ENCODE assay signal across 14 mouse cellular contexts in the genomic region with DNA sequence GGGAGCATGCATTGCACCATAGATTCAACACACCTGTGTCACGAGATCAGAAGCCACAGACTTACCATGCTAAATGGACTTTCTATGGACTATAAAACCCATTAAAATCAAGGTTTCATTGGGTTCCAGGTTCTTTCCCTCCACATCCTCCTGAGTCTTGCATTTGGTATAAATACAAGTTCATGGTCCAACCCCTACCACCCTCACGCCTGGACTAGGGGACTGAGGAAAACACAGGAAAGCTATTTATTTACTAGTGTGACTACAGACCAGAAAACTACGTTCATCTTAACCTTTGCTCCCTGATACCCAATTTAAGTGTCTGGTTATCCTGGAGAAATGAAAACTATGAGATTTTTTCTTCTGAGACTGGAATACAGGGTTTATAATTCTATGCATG. TPM values are rescaled to one million over a fixed set of nuclear protein-coding genes. Genes with fewer than 3 reads are reported as not detected.
A peak's percentile ranks its signal among the peaks of the same experiment; 100 is the strongest.
DNase-seq lines count a peak whose midpoint lies in the region; TF ChIP-seq lines count a peak whose summit lies in the region.
"Had no signal": no experiment of that assay in that cellular context is flagged by ENCODE, and none has a peak within 500 bp of the region (broad histone marks: within the 10 kb centered on the region; RNA-seq: fewer than 3 reads in every experiment).

A gene (minus strand): TSS at position 144 of the 400 bp plus-strand sequence.

- peak; percentile 88 for DNase-seq in kidney, adult 2 months
- DNase-seq in kidney, adult 18-20 months, result no peak
- no peak for DNase-seq in heart, postnatal 10 days
- DNase-seq in kidney, postnatal 14 days, result peak; percentile 54
- no peak for DNase-seq in forebrain, embryonic 10.5 days (ENCODE audit: extremely low spot score, low spot score)
- DNase-seq in left cerebral cortex, adult 11 months (ENCODE audit: low spot score), result no peak
- no peak for DNase-seq in adrenal gland, postnatal 36 days
- DNase-seq: adrenal gland, postnatal 14 days; cerebellum, adult 9-10 months; lung, postnatal 4 days; spleen, adult 18-20 months had no signal

- intact Hi-C loops in heart, postnatal 10 days (cut with DNase I), result no loop called here

- 52% methylated on average over 3 of the region's 3 CpGs for WGBS in kidney, adult 2 months
- WGBS in olfactory bulb, adult 2 months, result 92% methylated on average over 3 of the region's 3 CpGs
- WGBS in forebrain, embryonic 10.5 days, result 88% methylated on average over 3 of the region's 3 CpGs

- no peak for TF ChIP-seq CTCF in kidney, adult 2 months (conservative IDR thresholded peaks at IDR 0.05; ENCODE audit: insufficient read depth, insufficient read length, low read depth, low read length)
- TF ChIP-seq CTCF in olfactory bulb, adult 2 months (IDR thresholded peaks at IDR 0.05; ENCODE audit: insufficient read depth, low read depth, low read length), result no peak

- H3K36me3 ChIP-seq in kidney, adult 2 months (ENCODE audit: control insufficient read depth, insufficient read depth, low read length), result no peaks in the 10 kb centered on the region; the same call in 1 of the 2 replicates
- H3K36me3 ChIP-seq in forebrain, embryonic 10.5 days (replicated peaks), result no peaks in the 10 kb centered on the region
- H3K36me3 ChIP-seq: embryonic facial prominence, embryonic 12.5 days; limb, embryonic 13.5 days had no signal

- H3K4me3 ChIP-seq in kidney, adult 2 months (ENCODE audit: insufficient read depth, low read depth, low read length), result peak within 1 kb of the TSS; percentile 74
- H3K4me3 ChIP-seq in olfactory bulb, adult 2 months (ENCODE audit: insufficient read depth, low read depth, low read length), result no peak within 1 kb of the TSS
- no peak within 1 kb of the TSS for H3K4me3 ChIP-seq in forebrain, embryonic 10.5 days
- H3K4me3 ChIP-seq: embryonic facial prominence, embryonic 12.5 days; limb, embryonic 13.5 days had no signal

- no peaks in the 10 kb centered on the region for H3K27me3 ChIP-seq in kidney, adult 2 months (replicated peaks; ENCODE audit: control insufficient read depth, insufficient read depth, low read length)
- H3K27me3 ChIP-seq in forebrain, embryonic 10.5 days (ENCODE audit: poor library complexity, severe bottlenecking), result no peaks in the 10 kb centered on the region
- H3K27me3 ChIP-seq: embryonic facial prominence, embryonic 12.5 days; limb, embryonic 13.5 days had no signal

- TF ChIP-seq POLR2A in kidney, adult 2 months (IDR thresholded peaks at IDR 0.05; ENCODE audit: low read depth, low read length), result no peak
- no peak for TF ChIP-seq POLR2A in olfactory bulb, adult 2 months (IDR thresholded peaks at IDR 0.05; ENCODE audit: insufficient read depth, low read depth, low read length)

- H3K27ac ChIP-seq in kidney, adult 2 months (ENCODE audit: insufficient read depth, low read depth, low read length), result peak within 1 kb of the TSS; percentile 96
- no peak within 1 kb of the TSS for H3K27ac ChIP-seq in olfactory bulb, adult 2 months (ENCODE audit: insufficient read depth, low read depth, low read length)
- H3K27ac ChIP-seq in forebrain, embryonic 10.5 days, result no peak within 1 kb of the TSS
- H3K27ac ChIP-seq: embryonic facial prominence, embryonic 12.5 days; limb, embryonic 13.5 days had no signal

- H3K9me3 ChIP-seq in forebrain, embryonic 10.5 days, result no peaks in the 10 kb centered on the region
- H3K9me3 ChIP-seq: embryonic facial prominence, embryonic 12.5 days; limb, embryonic 13.5 days had no signal

- H3K4me1 ChIP-seq in kidney, adult 2 months (ENCODE audit: control insufficient read depth, insufficient read depth, low read length), result peaks cover 5% of the 10 kb centered on the region; the same call in 1 of the 2 replicates
- H3K4me1 ChIP-seq in olfactory bulb, adult 2 months (ENCODE audit: control insufficient read depth, insufficient read depth, low read length), result no peaks in the 10 kb centered on the region
- no peaks in the 10 kb centered on the region for H3K4me1 ChIP-seq in forebrain, embryonic 10.5 days
- H3K4me1 ChIP-seq: embryonic facial prominence, embryonic 12.5 days; limb, embryonic 13.5 days had no signal

RNA-seq across cellular contexts. Expression of the gene that starts here (rescaled TPM):
- polyA plus RNA-seq in kidney, adult 2 months (2012; rRNA removed), result 158 and 176 TPM in 2 replicates
- total RNA-seq in heart, postnatal 10 days (2021), result 10 to 100 TPM; 11.4 to 13.6 TPM
- not detected in 2 replicates for polyA plus RNA-seq in olfactory bulb, adult 2 months (2012; ENCODE audit: insufficient read depth, insufficient read length, low replicate concordance, missing spikeins)
- 2.6 and 2.8 TPM in 2 replicates for polyA plus RNA-seq in forebrain, embryonic 10.5 days (2016; fragmentation: Nextera tagmentation; extraction: Ambion mirVana)
- 1 to 10 TPM; 1.5 to 2.5 TPM for total RNA-seq in adrenal gland, postnatal 36 days (2021)

Comparison
In these comparisons a context has a peak if more than half of its experiments do, and no peak if none do; other contexts are left out.
1. DNase-seq: peak in kidney, adult 2 months (single experiment) and kidney, postnatal 14 days (single experiment); none in kidney, adult 18-20 months (single experiment), heart, postnatal 10 days (0 of 2), forebrain, embryonic 10.5 days (single experiment), left cerebral cortex, adult 11 months (single experiment) and adrenal gland, postnatal 36 days (0 of 2).